Mouse (Mus musculus) heart, adult 18-20 months (tissue): ENCODE data around the gene Ophn1. TPM values are rescaled to one million over a fixed set of nuclear protein-coding genes. Genes with fewer than 3 reads are reported as not detected.

Experiments used
- microRNA-seq, 2 experiments: library from miRNA; unstranded; fragments of <30 nt; microRNA quantifications; one replicate each; pipeline ENCODE4 v1.2.0; 2022
- total RNA-seq, 2 experiments: library from RNA; stranded (reverse); gene quantifications; 2 replicates each; pipeline ENCODE4 v1.2.3; 2021

The Ophn1 gene
- total RNA-seq, 2 experiments from 2014 or later, result 4.2 to 7.5 TPM

Small RNA genes lying within 50 kb of the gene (microRNA-seq; reads per million reads assigned to microRNA genes)
- gene Gm27554, result 0 reads per million in 2 experiments

Other genes with a start within 250 kb of the Ophn1 start
- 10 to 100 TPM; 14.8 to 19.3 TPM for gene Yipf6, start 45.3 kb upstream of the Ophn1 start, total RNA-seq
- 10 to 100 TPM; 28.1 to 30.4 TPM for gene Stard8, start 112.2 kb upstream of the Ophn1 start, total RNA-seq
- gene Efnb1, start 245.1 kb upstream of the Ophn1 start, total RNA-seq, result 10 to 100 TPM; 16.3 to 16.4 TPM